Mouse (Mus musculus) forebrain, postnatal 0 days (tissue): ENCODE results near the gene Ispd. TPM values are rescaled to one million over a fixed set of nuclear protein-coding genes. Genes with fewer than 3 reads are reported as not detected.
A peak's percentile ranks its signal among the peaks of the same experiment; 100 is the strongest.

Experiments
- ATAC-seq: fragments of 200-750 bp; cut with Nextera tagmentation; 2 replicates; pipeline ENCODE4 v1.8.0; 2017; ENCODE audit warnings: mild to moderate bottlenecking, moderate library complexity
- DNase-seq: peaks from one replicate; pipeline ENCODE4 v3.0.0-alpha.2; 2015
- H3K27ac ChIP-seq: fragments of 300-500 bp; sonication (generic); 2 replicates; pipeline ENCODE4 v1.5.1; 2014; ENCODE audit warnings: low read depth, mild to moderate bottlenecking, antibody characterized with exemption, low read length, moderate library complexity, mixed read lengths
- H3K27me3 ChIP-seq: fragments of 300-500 bp; sonication (generic); 2 replicates; pipeline ENCODE4 v1.6.1; 2014; ENCODE audit warnings: mild to moderate bottlenecking, low read length, mixed read lengths; ENCODE audit not compliant: insufficient read depth
- H3K36me3 ChIP-seq: fragments of 300-500 bp; sonication (generic); 2 replicates; pipeline ENCODE4 v1.6.1; 2014; ENCODE audit warnings: mild to moderate bottlenecking, moderate library complexity; ENCODE audit not compliant: insufficient read depth
- H3K4me1 ChIP-seq: fragments of 300-500 bp; sonication (generic); 2 replicates; pipeline ENCODE4 v1.6.1; 2014; ENCODE audit warnings: antibody characterized with exemption; ENCODE audit not compliant: insufficient read depth
- H3K4me2 ChIP-seq: fragments of 300-500 bp; sonication (generic); 2 replicates; pipeline ENCODE4 v1.6.1; 2014; ENCODE audit warnings: low read depth, mild to moderate bottlenecking, moderate library complexity
- H3K4me3 ChIP-seq: fragments of 300-500 bp; sonication (generic); 2 replicates; pipeline ENCODE4 v1.5.1; 2014; ENCODE audit warnings: low read depth, low read length, mixed read lengths
- H3K9ac ChIP-seq: fragments of 300-500 bp; sonication (generic); 2 replicates; pipeline ENCODE4 v1.6.1; 2014; ENCODE audit warnings: mild to moderate bottlenecking
- H3K9me3 ChIP-seq: fragments of 300-500 bp; sonication (generic); 2 replicates; pipeline ENCODE4 v1.6.1; 2016; ENCODE audit warnings: low read length
- CTCF ChIP-seq: sonication (generic); IDR thresholded peaks from 2 replicates; pipeline ENCODE4 v1.5.1; 2016; ENCODE audit warnings: antibody characterized with exemption, control low read depth, low read depth
- WGBS: fragments of 180-500 bp; shearing (Covaris S2); extraction: QIAGEN DNeasy Blood & Tissue Kit; methylation state at CpG from one replicate; pipeline ENCODE4 v1.1.7; 2014; 5-methylcytosine and 5-hydroxymethylcytosine counted together
- polyA plus RNA-seq: library from polyadenylated mRNA; unstranded; fragments of >200 nt; fragmentation: Nextera tagmentation; extraction: Ambion mirVana; gene quantifications from 2 replicates; pipeline ENCODE4 v1.2.1, GENCODE M21; 2015
- total RNA-seq: library from RNA; depleted of rRNA; stranded (reverse); fragments of >200 nt; gene quantifications from 2 replicates; pipeline ENCODE4 v1.2.3, GENCODE M21; 2014

Ispd gene
- total and polyA plus RNA-seq, 2 experiments from 2014 or later: 9.6 to 12.4 TPM

DNA sequence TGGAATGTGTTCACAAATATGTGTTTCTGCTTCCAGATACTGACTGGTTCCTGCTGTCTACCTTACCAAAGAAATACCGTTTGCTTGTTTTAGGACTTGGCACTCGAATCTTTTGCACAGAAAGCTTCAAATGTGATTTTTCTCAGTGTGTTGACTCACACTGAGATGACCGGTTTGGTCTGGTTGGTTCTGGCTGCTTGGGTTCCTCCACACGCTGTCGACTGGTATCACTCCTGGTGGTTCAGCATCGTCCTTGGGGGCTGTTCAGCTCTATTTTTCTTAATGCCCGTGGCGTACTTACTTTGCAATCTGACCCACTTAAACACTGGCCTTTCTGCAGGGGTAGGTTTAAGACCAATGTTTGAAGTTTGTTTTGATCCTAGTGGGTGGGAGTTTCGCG is 42.4 kb downstream of the Ispd start:
- H3K36me3 ChIP-seq: no peaks in the 10 kb centered on the region
- no peak overlapping the region for H3K27ac ChIP-seq
- no peak for DNase-seq
- no peaks in the 10 kb centered on the region for H3K4me1 ChIP-seq
- H3K9me3 ChIP-seq: no peaks in the 10 kb centered on the region
- H3K9ac ChIP-seq: no peak overlapping the region
- H3K27me3 ChIP-seq: no peaks in the 10 kb centered on the region
- H3K4me3 ChIP-seq: no peak overlapping the region
- TF ChIP-seq CTCF: no peak
- WGBS: 74% methylated on average over 10 of the region's 10 CpGs
- no peak overlapping the region for H3K4me2 ChIP-seq
- no peak for ATAC-seq

DNA sequence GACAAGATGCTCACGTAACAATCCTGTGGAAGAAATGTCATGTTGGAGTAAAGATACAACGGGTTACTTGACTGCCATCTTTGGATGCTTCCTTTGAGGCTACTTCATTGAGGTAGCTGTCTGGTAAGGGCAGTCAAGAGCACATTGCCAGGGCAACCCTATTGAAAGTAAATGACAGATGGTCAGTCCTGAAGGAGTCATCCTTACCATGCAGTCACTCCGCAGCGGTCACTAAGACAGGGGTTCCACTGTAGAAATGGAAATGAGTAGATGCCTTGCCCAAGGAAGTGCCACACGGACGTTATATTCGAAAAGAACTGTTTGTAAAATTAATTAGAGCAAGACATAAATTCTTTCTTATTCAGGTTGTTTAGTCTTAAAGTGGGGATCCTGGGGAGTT is 44.0 kb downstream of the Ispd start:
- Histone ChIP-seq H3K27ac (no peak overlapping the region), H3K9ac (no peak overlapping the region), H3K4me1 (no peaks in the 10 kb centered on the region), H3K9me3 (no peaks in the 10 kb centered on the region), H3K4me3 (no peak overlapping the region), H3K4me2 (no peak overlapping the region), H3K27me3 (no peaks in the 10 kb centered on the region), H3K36me3 (no peaks in the 10 kb centered on the region)
- no peak for ATAC-seq
- no peak for DNase-seq
- WGBS: 70% methylated on average over 7 of the region's 7 CpGs
- TF ChIP-seq CTCF: no peak

DNA sequence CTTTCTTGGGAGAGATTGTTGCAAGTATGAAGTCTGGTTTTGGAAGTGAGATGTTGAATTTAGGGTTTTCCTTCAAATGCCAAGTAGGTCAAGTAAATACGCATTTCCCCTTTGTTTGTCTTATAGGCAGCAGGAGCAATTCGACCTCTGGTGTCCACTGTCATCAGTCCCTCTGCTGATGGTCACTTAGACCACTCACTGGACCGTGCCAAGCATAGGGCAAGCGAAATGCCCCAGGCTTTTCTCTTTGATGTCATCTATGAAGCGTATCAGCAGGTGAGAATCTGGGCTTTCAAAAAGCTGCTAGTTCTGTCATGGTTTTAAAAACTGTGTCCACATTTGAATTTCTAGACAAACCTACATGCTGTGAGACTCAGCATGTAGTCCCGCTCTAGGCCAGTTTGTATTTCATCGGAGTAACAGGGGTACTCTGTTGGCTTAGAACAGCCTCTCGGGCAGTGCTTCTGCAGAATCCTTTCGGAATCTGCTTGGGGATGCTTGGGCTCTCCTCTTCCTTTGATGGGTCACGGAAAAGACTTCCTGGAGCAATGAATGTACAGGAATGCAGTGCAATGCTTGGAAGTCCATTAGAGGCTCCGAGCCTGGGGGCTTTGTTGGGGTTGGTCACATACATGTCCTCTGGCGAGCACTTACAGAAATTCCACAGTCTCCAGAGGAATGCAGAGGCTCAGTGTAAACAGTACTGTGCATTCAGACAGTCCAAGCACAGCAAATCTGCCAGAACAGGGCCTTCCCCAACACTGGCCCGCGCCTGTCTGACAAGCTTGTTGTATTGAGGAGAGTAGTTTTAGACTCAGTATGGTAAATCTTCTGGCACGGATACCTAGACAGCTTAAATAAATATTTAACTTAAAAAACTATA is 45.2 kb downstream of the Ispd start:
- ATAC-seq: no peak
- 83% methylated on average over 15 of the region's 15 CpGs for WGBS

DNA sequence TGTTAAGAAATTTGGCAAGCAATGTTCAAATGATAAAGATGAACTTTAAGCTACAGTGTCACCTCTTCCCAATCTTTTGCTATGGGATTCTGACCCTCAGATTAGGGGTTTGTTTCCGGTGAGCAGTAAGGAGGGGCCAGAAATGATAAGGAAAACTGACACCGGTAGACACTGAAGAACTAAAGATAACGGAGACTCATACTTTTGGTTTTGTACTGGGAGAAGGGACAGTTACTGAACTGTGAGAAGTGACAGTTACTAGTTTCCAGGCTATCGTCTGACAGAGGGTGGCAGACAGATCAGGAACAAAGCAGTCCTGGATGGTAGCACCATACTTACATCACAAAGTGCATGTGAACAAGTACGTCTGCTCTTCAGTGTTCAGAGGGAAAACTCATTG is 55.7 kb downstream of the Ispd start:
- H3K27ac ChIP-seq: no peak overlapping the region
- no peak for ATAC-seq
- no peaks in the 10 kb centered on the region for H3K27me3 ChIP-seq
- no peak for TF ChIP-seq CTCF
- H3K4me3 ChIP-seq: no peak overlapping the region
- DNase-seq: no peak
- WGBS: 84% methylated on average over 5 of the region's 5 CpGs
- H3K4me2 ChIP-seq: no peak overlapping the region
- H3K9me3 ChIP-seq: no peaks in the 10 kb centered on the region
- no peaks in the 10 kb centered on the region for H3K36me3 ChIP-seq
- H3K4me1 ChIP-seq: no peaks in the 10 kb centered on the region
- H3K9ac ChIP-seq: no peak overlapping the region

More for the DNA sequence above, 45.2 kb downstream of the Ispd start:
- H3K4me1 ChIP-seq: no peaks in the 10 kb centered on the region
- H3K4me2 ChIP-seq: no peak overlapping the region
- H3K36me3 ChIP-seq: no peaks in the 10 kb centered on the region
- H3K9ac ChIP-seq: no peak overlapping the region
- no peak overlapping the region for H3K4me3 ChIP-seq
- TF ChIP-seq CTCF: no peak
- no peak for DNase-seq
- no peaks in the 10 kb centered on the region for H3K27me3 ChIP-seq
- no peaks in the 10 kb centered on the region for H3K9me3 ChIP-seq
- no peak overlapping the region for H3K27ac ChIP-seq

DNA sequence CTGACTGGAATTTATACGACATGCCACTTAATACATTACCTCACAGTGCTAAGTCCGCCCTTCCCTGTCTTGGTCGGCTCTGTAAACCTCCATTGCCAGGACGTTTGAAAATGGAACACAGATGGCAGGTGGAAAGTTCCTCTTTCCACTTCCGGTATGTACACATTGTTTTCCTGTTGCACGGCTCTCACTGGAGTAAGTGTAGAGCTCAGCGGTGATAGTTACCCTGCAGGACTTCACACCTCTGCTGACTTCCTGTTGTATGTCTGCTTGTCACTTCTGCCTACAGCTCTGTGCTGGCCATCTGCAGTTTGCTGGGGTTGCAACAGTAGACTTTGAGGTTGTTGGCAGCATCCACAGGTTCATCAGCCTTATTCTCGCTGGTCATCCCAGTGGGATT is 58.1 kb downstream of the Ispd start:
- TF ChIP-seq CTCF: no peak
- Histone ChIP-seq H3K4me1 (no peaks in the 10 kb centered on the region), H3K9ac (no peak overlapping the region), H3K27me3 (no peaks in the 10 kb centered on the region), H3K4me3 (no peak overlapping the region), H3K36me3 (no peaks in the 10 kb centered on the region), H3K9me3 (no peaks in the 10 kb centered on the region), H3K27ac (no peak overlapping the region), H3K4me2 (no peak overlapping the region)
- 88% methylated on average over 8 of the region's 8 CpGs for WGBS
- DNase-seq (no peak), ATAC-seq (no peak)

DNA sequence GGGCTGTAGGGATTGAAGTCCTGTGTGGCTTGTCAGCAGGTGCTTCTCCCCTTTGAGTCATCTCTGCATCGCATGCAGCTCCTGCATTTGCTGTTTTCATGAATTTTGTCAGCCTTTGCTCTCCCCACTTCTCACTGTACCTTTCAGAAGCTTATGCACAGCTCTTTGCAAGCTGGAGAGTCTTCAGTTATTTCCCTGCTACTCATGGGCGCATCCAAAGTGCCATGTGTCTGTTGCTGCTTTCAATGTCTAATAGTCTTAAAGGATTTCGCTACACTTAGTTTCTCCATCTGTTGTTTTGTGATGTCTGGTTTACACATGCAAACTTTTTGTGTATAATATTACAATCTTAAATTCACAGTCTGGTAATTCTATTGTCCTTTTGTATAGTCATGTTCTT is 74.8 kb downstream of the Ispd start:
- 77% methylated on average over 3 of the region's 3 CpGs for WGBS
- no peak overlapping the region for H3K9ac ChIP-seq
- H3K4me1 ChIP-seq: no peaks in the 10 kb centered on the region
- no peaks in the 10 kb centered on the region for H3K36me3 ChIP-seq
- H3K27me3 ChIP-seq: no peaks in the 10 kb centered on the region
- H3K4me3 ChIP-seq: no peak overlapping the region
- no peak for TF ChIP-seq CTCF
- DNase-seq (peak; percentile 11), ATAC-seq (no peak)
- no peaks in the 10 kb centered on the region for H3K9me3 ChIP-seq
- H3K27ac ChIP-seq: no peak overlapping the region
- H3K4me2 ChIP-seq: no peak overlapping the region

DNA sequence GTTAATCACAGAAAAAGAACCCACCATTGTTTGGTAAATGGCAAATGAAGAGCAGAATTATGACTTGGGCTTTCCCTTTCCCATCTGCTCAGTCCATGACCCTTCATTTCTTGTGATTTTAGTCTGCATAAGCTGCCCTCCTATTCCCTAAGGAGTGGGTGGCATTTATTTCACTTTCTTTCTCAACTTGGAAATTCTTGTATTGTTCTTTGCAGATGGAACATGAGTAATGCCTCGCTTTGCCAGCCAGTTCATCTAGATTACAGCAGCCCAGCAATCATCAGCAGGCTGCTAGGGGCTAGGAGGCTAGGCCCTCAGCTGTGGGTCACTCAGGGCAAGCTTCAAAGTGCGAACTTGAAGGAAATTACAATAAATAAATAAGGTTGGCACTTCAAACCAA is 76.5 kb downstream of the Ispd start:
- Histone ChIP-seq H3K4me1 (no peaks in the 10 kb centered on the region), H3K9ac (no peak overlapping the region), H3K27me3 (no peaks in the 10 kb centered on the region), H3K4me2 (no peak overlapping the region), H3K36me3 (no peaks in the 10 kb centered on the region), H3K9me3 (no peaks in the 10 kb centered on the region), H3K27ac (no peak overlapping the region), H3K4me3 (no peak overlapping the region)
- no peak for TF ChIP-seq CTCF
- ATAC-seq (no peak), DNase-seq (no peak)
- 88% methylated on average over 2 of the region's 2 CpGs for WGBS
